Mouse (Mus musculus): ENCODE data around the gene Cbx2. TPM values are rescaled to one million over a fixed set of nuclear protein-coding genes. Genes with fewer than 3 reads are reported as not detected.

Gene Cbx2
- polyA plus RNA-seq, 1 experiment from 2014 or later: 35.5 TPM

DNA sequence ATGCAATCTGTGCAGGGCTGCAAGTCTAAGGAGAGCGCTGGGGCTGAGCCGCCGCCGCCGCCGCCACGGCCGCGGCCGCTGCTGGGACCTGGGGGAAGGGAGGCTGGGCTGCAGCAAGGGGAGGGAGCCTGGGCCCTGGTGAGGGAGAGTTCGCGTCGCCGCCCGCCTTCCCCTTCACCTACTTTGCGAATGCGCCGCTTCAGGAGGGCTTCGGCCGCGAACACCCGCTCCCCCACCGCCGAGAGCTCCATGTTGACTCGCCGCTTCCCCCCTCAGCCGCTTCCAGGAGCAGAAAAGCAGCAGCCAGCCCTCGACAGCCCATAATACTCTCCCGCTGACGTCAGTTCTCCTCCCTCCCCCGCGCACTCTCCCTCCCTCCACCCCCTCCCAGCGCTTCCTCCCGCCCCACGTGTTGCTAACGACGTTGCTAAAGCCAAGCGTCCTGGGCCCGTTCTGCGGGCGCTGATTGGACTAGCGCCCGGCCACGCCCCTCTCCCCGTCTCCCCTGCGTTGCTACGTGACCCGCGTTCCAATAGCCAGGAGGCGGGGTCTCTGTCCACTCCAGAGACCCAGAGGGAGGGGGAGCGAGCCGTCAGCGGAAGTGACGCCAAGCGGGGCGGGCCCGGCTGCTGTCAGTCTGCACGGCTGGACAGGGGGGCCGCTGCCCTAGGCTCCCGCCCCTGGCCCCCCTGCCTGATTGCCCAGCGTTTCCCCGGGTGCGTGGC is 18.0 kb downstream of the Cbx2 start, which contains the start of gene Cbx8:
Gene Cbx8, minus strand, starts transcription at position 370 of the 725 bp plus-strand sequence.
- peak within 1 kb of the TSS; percentile 99 for H3K4me2 ChIP-seq (replicated peaks; ENCODE audit: low read depth, low read length)
- H3K27ac ChIP-seq (ENCODE audit: low read length): peak within 1 kb of the TSS; percentile 41; the same call in 1 of the 2 replicates
- peak within 1 kb of the TSS; percentile 73 for H3K9ac ChIP-seq (replicated peaks; ENCODE audit: low read length)
- peaks cover 48% of the 10 kb centered on the region for H3K4me1 ChIP-seq (ENCODE audit: insufficient read depth, low read length)
- ATAC-seq (ENCODE audit: low FRiP score, low TSS enrichment): peak; percentile 92
- peaks cover 80% of the 10 kb centered on the region for H3K27me3 ChIP-seq (ENCODE audit: insufficient read depth, low read length)
- H3K36me3 ChIP-seq (ENCODE audit: insufficient read depth, low read length): peaks cover 10% of the 10 kb centered on the region
- WGBS: 0% methylated on average over 57 of the region's 63 CpGs
- H3K9me3 ChIP-seq (ENCODE audit: low read length): no peaks in the 10 kb centered on the region
- H3K4me3 ChIP-seq (ENCODE audit: low read length): peak within 1 kb of the TSS; percentile 56

GRCm38 (mm10) chr11:119041325-119041716 is 18.6 kb downstream of the Cbx2 start:
- Histone ChIP-seq H3K9ac (replicated peaks; ENCODE audit: low read length) (peak overlapping the region; percentile 73), H3K4me1 (ENCODE audit: insufficient read depth, low read length) (peaks cover 50% of the 10 kb centered on the region), H3K27ac (ENCODE audit: low read length) (no peak overlapping the region), H3K4me2 (replicated peaks; ENCODE audit: low read depth, low read length) (peak overlapping the region; percentile 99), H3K4me3 (ENCODE audit: low read length) (peak overlapping the region; percentile 56), H3K27me3 (ENCODE audit: insufficient read depth, low read length) (peaks cover 80% of the 10 kb centered on the region), H3K9me3 (ENCODE audit: low read length) (no peaks in the 10 kb centered on the region), H3K36me3 (ENCODE audit: insufficient read depth, low read length) (peaks cover 10% of the 10 kb centered on the region)
- WGBS: 0% methylated on average over 30 of the region's 31 CpGs
- ATAC-seq (ENCODE audit: low FRiP score, low TSS enrichment): peak; percentile 79

DNA sequence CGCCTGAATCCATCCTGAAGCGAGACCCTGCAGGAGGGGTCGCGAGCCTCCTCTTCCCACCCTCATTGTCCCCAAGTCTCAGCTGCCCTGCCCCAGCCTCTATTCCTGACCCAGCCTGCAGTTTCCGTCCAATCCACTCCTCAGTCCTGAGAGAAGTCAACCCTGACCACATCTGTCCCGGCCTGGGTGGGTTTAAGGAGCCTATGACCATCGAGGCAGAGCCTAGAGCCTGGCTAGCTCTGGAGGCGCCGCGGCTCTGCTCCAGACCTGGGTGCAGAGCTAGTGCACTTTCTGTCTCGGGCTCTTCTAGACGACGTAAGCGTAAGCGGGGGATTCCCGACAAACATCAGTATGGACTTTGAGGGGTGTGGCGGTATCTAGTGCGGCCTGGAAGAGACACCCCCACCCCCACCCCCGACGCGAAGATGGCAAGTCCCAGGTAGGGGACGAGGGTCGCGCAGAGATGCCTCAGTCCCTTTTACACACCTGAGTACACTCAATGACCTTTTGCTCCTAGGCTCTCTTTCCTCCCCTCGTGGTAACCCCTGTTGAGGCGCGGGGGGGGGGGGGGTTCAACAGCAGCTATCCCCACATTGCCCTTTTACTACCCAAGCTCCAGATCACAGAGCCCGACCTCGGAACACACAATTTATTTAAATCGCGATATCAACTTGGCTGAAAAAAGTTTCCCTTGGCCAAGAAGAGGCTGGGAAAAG is 19.1 kb downstream of the Cbx2 start:
- H3K4me1 ChIP-seq (ENCODE audit: insufficient read depth, low read length): peaks cover 54% of the 10 kb centered on the region
- ATAC-seq (ENCODE audit: low FRiP score, low TSS enrichment): peak; percentile 21
- no peak overlapping the region for H3K27ac ChIP-seq (ENCODE audit: low read length)
- H3K4me2 ChIP-seq (replicated peaks; ENCODE audit: low read depth, low read length): peak overlapping the region; percentile 99
- under 1% methylated on average over 30 of the region's 31 CpGs for WGBS
- peaks cover 10% of the 10 kb centered on the region for H3K36me3 ChIP-seq (ENCODE audit: insufficient read depth, low read length)
- peak overlapping the region; percentile 73 for H3K9ac ChIP-seq (replicated peaks; ENCODE audit: low read length)
- peaks cover 80% of the 10 kb centered on the region for H3K27me3 ChIP-seq (ENCODE audit: insufficient read depth, low read length)
- H3K4me3 ChIP-seq (ENCODE audit: low read length): peak overlapping the region; percentile 56
- H3K9me3 ChIP-seq (ENCODE audit: low read length): no peaks in the 10 kb centered on the region

DNA sequence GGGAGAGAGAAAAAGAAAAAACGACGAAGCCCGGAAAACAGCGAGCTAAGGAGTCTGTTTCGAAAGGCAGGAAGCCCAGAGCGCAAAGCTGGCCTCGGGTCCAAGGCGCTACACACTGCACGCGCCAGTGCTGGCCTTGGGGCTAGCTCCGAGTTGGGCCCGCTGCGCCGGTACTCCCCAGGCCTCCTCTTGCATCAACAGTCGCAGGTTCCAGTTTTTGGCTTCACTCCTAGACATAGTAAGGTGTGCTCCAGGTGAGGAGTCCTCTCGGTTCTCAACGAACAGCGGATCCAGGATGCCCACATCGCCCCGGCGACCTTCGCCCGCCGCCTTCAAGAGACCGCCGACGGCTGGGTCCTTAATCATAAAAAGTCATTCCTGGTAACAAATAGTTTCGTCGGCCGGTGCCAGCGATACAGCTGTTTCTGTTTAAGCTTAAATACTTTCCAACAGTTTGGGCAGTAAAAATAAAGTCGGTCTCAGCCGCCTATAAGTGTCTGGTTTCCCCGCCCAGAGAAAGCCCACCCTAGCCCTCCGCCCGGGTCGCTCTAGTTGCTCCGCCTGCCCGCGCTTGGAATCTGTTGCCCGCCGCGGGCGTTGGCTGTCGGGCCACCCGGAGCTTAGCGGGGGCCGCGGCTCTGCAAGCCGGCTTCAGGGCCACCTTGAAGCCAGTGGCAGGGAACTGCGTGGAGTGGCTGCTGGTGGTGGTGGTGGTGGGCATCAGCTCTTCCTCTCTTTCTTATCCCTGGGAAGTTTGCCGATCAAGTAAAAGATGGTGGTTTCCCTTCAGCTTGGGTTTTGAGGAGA is 19.9 kb downstream of the Cbx2 start:
- Histone ChIP-seq H3K4me3 (ENCODE audit: low read length) (peak overlapping the region; percentile 10), H3K27me3 (ENCODE audit: insufficient read depth, low read length) (peaks cover 80% of the 10 kb centered on the region), H3K36me3 (ENCODE audit: insufficient read depth, low read length) (peaks cover 10% of the 10 kb centered on the region), H3K27ac (ENCODE audit: low read length) (no peak overlapping the region), H3K4me1 (ENCODE audit: insufficient read depth, low read length) (peaks cover 54% of the 10 kb centered on the region), H3K9ac (replicated peaks; ENCODE audit: low read length) (no peak overlapping the region), H3K9me3 (ENCODE audit: low read length) (no peaks in the 10 kb centered on the region), H3K4me2 (replicated peaks; ENCODE audit: low read depth, low read length) (peak overlapping the region; percentile 21; the same call in 1 of the 2 replicates)
- ATAC-seq (ENCODE audit: low FRiP score, low TSS enrichment): no peak
- WGBS: under 1% methylated on average over 52 of the region's 52 CpGs

DNA sequence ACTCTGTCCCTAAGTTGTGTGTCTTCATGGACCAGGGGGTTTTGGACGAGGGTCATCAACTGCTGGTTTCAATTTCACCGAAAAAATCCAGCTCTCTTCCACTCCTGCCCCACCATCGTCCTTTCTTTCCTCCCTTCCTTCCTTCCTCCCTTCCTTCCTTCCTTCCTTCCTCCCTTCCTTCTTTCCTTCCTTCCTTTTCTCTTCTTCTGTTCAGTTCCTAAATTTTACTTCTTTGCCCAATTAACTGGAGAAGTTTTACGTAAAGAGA is 20.4 kb downstream of the Cbx2 start:
- H3K4me3 ChIP-seq (ENCODE audit: low read length): no peak overlapping the region
- peaks cover 10% of the 10 kb centered on the region for H3K36me3 ChIP-seq (ENCODE audit: insufficient read depth, low read length)
- no peak overlapping the region for H3K27ac ChIP-seq (ENCODE audit: low read length)
- no peak for ATAC-seq (ENCODE audit: low FRiP score, low TSS enrichment)
- H3K4me2 ChIP-seq (replicated peaks; ENCODE audit: low read depth, low read length): no peak overlapping the region
- peaks cover 54% of the 10 kb centered on the region for H3K4me1 ChIP-seq (ENCODE audit: insufficient read depth, low read length)
- peaks cover 80% of the 10 kb centered on the region for H3K27me3 ChIP-seq (ENCODE audit: insufficient read depth, low read length)
- WGBS: 2% methylated on average over 4 of the region's 4 CpGs
- no peak overlapping the region for H3K9ac ChIP-seq (replicated peaks; ENCODE audit: low read length)
- no peaks in the 10 kb centered on the region for H3K9me3 ChIP-seq (ENCODE audit: low read length)

DNA sequence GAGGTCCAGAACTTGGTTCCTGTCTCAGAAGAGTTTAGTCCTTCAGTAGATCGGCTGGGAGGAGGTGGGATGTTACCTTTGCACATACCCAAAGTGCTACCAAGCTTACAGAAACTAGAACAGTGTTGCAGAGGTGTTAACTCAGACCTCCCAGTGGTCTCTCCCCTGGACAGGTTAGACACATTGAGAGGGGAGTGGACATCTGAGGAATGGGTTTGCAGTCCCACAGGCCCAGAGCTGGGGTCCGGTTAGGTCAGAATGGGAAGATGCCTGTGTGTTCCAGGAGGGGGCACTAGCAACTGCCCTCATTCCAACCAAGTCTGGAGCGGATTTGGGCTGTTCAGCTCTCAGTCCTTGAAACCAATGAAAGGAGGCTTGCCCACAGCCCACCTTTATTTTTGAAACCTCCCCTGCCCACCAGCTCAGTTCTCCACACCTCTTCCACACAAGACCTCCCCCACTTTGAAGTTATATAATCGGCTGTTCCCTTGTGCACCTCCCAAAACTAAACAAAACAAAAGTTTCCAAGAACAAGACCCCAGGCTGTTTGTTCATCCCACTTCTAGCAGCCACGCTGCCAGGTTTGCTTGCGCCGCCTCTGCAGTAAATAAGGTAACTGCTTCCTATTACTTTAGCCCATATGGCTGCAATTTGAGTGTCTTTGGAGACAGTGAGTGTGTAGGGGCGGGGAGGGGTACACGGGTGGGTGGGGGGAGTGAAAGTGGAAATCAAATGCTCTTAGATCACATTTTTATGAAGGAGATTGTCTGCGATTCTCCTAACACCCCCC is 21.2 kb downstream of the Cbx2 start:
- Histone ChIP-seq H3K36me3 (ENCODE audit: insufficient read depth, low read length) (peaks cover 4% of the 10 kb centered on the region), H3K9me3 (ENCODE audit: low read length) (no peaks in the 10 kb centered on the region), H3K27ac (ENCODE audit: low read length) (no peak overlapping the region), H3K4me3 (ENCODE audit: low read length) (no peak overlapping the region), H3K27me3 (ENCODE audit: insufficient read depth, low read length) (peaks cover 80% of the 10 kb centered on the region), H3K4me2 (replicated peaks; ENCODE audit: low read depth, low read length) (peak overlapping the region; percentile 30; the same call in 1 of the 2 replicates), H3K9ac (replicated peaks; ENCODE audit: low read length) (no peak overlapping the region), H3K4me1 (ENCODE audit: insufficient read depth, low read length) (peaks cover 54% of the 10 kb centered on the region)
- no peak for ATAC-seq (ENCODE audit: low FRiP score, low TSS enrichment)
- WGBS: 5% methylated on average over 10 of the region's 10 CpGs

GRCm38 (mm10) chr11:119044551-119045337 is 22.0 kb downstream of the Cbx2 start:
- Histone ChIP-seq H3K4me1 (ENCODE audit: insufficient read depth, low read length) (peaks cover 48% of the 10 kb centered on the region), H3K4me2 (replicated peaks; ENCODE audit: low read depth, low read length) (peak overlapping the region; percentile 30), H3K27ac (ENCODE audit: low read length) (no peak overlapping the region), H3K27me3 (ENCODE audit: insufficient read depth, low read length) (peaks cover 83% of the 10 kb centered on the region), H3K4me3 (ENCODE audit: low read length) (peak overlapping the region; percentile 12), H3K9ac (replicated peaks; ENCODE audit: low read length) (peak overlapping the region; percentile 15; the same call in 1 of the 2 replicates), H3K36me3 (ENCODE audit: insufficient read depth, low read length) (no peaks in the 10 kb centered on the region), H3K9me3 (ENCODE audit: low read length) (no peaks in the 10 kb centered on the region)
- 1% methylated on average over 41 of the region's 41 CpGs for WGBS
- no peak for ATAC-seq (ENCODE audit: low FRiP score, low TSS enrichment)

- H3K4me1 ChIP-seq (ENCODE audit: insufficient read depth, low read length): peaks cover 39% of the 10 kb centered on the region
- H3K4me3 ChIP-seq (ENCODE audit: low read length): peak overlapping the region; percentile 42
- no peaks in the 10 kb centered on the region for H3K9me3 ChIP-seq (ENCODE audit: low read length)
- 0 out of 2 replicates have a peak overlapping the region, but pooled peaks have one; percentile 9 for H3K9ac ChIP-seq (replicated peaks; ENCODE audit: low read length)
- 0 out of 2 replicates have a peak, but pooled peaks have one; percentile 46 for ATAC-seq (ENCODE audit: low FRiP score, low TSS enrichment)
- peaks cover 98% of the 10 kb centered on the region for H3K27me3 ChIP-seq (ENCODE audit: insufficient read depth, low read length)
- peak overlapping the region; percentile 51 for H3K4me2 ChIP-seq (replicated peaks; ENCODE audit: low read depth, low read length)
- 1% methylated on average over 39 of the region's 39 CpGs for WGBS
- no peak overlapping the region for H3K27ac ChIP-seq (ENCODE audit: low read length)
- H3K36me3 ChIP-seq (ENCODE audit: insufficient read depth, low read length): no peaks in the 10 kb centered on the region
Measured at GRCm38 (mm10) chr11:119046601-119047245, 24.0 kb downstream of the Cbx2 start.

All from kidney, embryonic 16.5 days (tissue).